Mouse (Mus musculus) lung, embryonic 15.5 days (tissue): ENCODE measurements around the gene Frmd8. TPM values are rescaled to one million over a fixed set of nuclear protein-coding genes. Genes with fewer than 3 reads are reported as not detected.

Source experiments
- ATAC-seq: fragments of 200-750 bp; cut with Nextera tagmentation; 2 replicates; pipeline ENCODE4 v1.8.0; 2017; ENCODE audit warnings: moderate number of reproducible peaks, borderline replicate concordance; ENCODE audit not compliant: low FRiP score, low TSS enrichment; ENCODE audit errors: extremely low read depth
- H3K27ac ChIP-seq: fragments of 300-500 bp; sonication (generic); 2 replicates; pipeline ENCODE4 v1.5.1; 2015; ENCODE audit warnings: moderate library complexity, mild to moderate bottlenecking, inconsistent platforms
- H3K27me3 ChIP-seq: fragments of 300-500 bp; sonication (generic); 2 replicates; pipeline ENCODE4 v1.6.1; 2015; ENCODE audit warnings: inconsistent platforms
- H3K36me3 ChIP-seq: fragments of 300-500 bp; sonication (generic); 2 replicates; pipeline ENCODE4 v1.6.1; 2015; ENCODE audit warnings: inconsistent platforms
- H3K4me1 ChIP-seq: fragments of 300-500 bp; sonication (generic); 2 replicates; pipeline ENCODE4 v1.6.1; 2015; ENCODE audit warnings: inconsistent platforms
- H3K4me2 ChIP-seq: fragments of 300-500 bp; sonication (generic); 2 replicates; pipeline ENCODE4 v1.6.1; 2015; ENCODE audit warnings: inconsistent platforms, mild to moderate bottlenecking, moderate library complexity
- H3K4me3 ChIP-seq: fragments of 300-500 bp; sonication (generic); 2 replicates; pipeline ENCODE4 v1.5.1; 2015; ENCODE audit warnings: mild to moderate bottlenecking, inconsistent platforms
- H3K9ac ChIP-seq: fragments of 300-500 bp; sonication (generic); 2 replicates; pipeline ENCODE4 v1.6.1; 2015; ENCODE audit warnings: inconsistent platforms
- H3K9me3 ChIP-seq: fragments of 300-500 bp; sonication (generic); 2 replicates; pipeline ENCODE4 v1.6.1; 2016; ENCODE audit warnings: inconsistent platforms
- WGBS: fragments of 180-500 bp; shearing (Covaris S2); methylation state at CpG from one replicate; pipeline ENCODE4 v1.1.7; 2015; 5-methylcytosine and 5-hydroxymethylcytosine counted together
- polyA plus RNA-seq: library from polyadenylated mRNA; unstranded; fragments of >200 nt; fragmentation: Nextera tagmentation; extraction: Ambion mirVana; gene quantifications from 2 replicates; pipeline ENCODE4 v1.2.1, GENCODE M21; 2015

The Frmd8 gene
- polyA plus RNA-seq, 1 experiment from 2014 or later = 53.0 TPM

- H3K36me3 ChIP-seq = peaks cover 8% of the 10 kb centered on the region
- no peaks in the 10 kb centered on the region for H3K27me3 ChIP-seq
- peak overlapping the region; percentile 70 for H3K4me2 ChIP-seq
- peak overlapping the region; percentile 40; the same call in 1 of the 2 replicates for H3K4me3 ChIP-seq
- peak overlapping the region; percentile 33 for H3K9ac ChIP-seq
- H3K9me3 ChIP-seq = no peaks in the 10 kb centered on the region
- no peak for ATAC-seq
- 45% methylated on average over 4 of the region's 4 CpGs for WGBS
- H3K27ac ChIP-seq = peak overlapping the region; percentile 99
- peaks cover 80% of the 10 kb centered on the region for H3K4me1 ChIP-seq
Observed at GRCm38 (mm10) chr19:5847306-5847796, 27.7 kb downstream of the Frmd8 start.

GRCm38 (mm10) chr19:5846557-5847305 lies 28.3 kb downstream of the Frmd8 start:
- Histone ChIP-seq H3K9me3 (no peaks in the 10 kb centered on the region), H3K36me3 (peaks cover 2% of the 10 kb centered on the region), H3K4me2 (peak overlapping the region; percentile 70), H3K4me1 (peaks cover 79% of the 10 kb centered on the region), H3K27me3 (no peaks in the 10 kb centered on the region), H3K4me3 (peak overlapping the region; percentile 40), H3K27ac (peak overlapping the region; percentile 99), H3K9ac (peak overlapping the region; percentile 33)
- peak; percentile 84 for ATAC-seq
- 3% methylated on average over 16 of the region's 16 CpGs for WGBS

- Histone ChIP-seq H3K4me2 (peak overlapping the region; percentile 70), H3K36me3 (no peaks in the 10 kb centered on the region), H3K9ac (peak overlapping the region; percentile 22; the same call in 1 of the 2 replicates), H3K4me1 (peaks cover 82% of the 10 kb centered on the region), H3K9me3 (no peaks in the 10 kb centered on the region), H3K27ac (peak overlapping the region; percentile 99), H3K4me3 (peak overlapping the region; percentile 40), H3K27me3 (no peaks in the 10 kb centered on the region)
- ATAC-seq = peak; percentile 12
- WGBS = under 1% methylated on average over 7 of the region's 7 CpGs
Observed at GRCm38 (mm10) chr19:5846154-5846553, 28.9 kb downstream of the Frmd8 start.

- WGBS = 4% methylated on average over 45 of the region's 45 CpGs
- Histone ChIP-seq H3K4me3 (peak overlapping the region; percentile 40), H3K9ac (peak overlapping the region; percentile 43), H3K27me3 (no peaks in the 10 kb centered on the region), H3K4me1 (peaks cover 87% of the 10 kb centered on the region), H3K36me3 (no peaks in the 10 kb centered on the region), H3K27ac (peak overlapping the region; percentile 99), H3K4me2 (peak overlapping the region; percentile 70), H3K9me3 (no peaks in the 10 kb centered on the region)
- peak; percentile 39 for ATAC-seq
Observed at GRCm38 (mm10) chr19:5845319-5846135, 29.5 kb downstream of the Frmd8 start.

- Histone ChIP-seq H3K27ac (peak overlapping the region; percentile 99), H3K4me3 (peak overlapping the region; percentile 40), H3K9ac (peak overlapping the region; percentile 43)
Observed at GRCm38 (mm10) chr19:5844831-5845318, 30.2 kb downstream of the Frmd8 start.

GRCm38 (mm10) chr19:5843781-5844691 lies 31.0 kb downstream of the Frmd8 start:
- H3K9ac ChIP-seq = peak overlapping the region; percentile 43
- peak overlapping the region; percentile 40 for H3K4me3 ChIP-seq
- no peaks in the 10 kb centered on the region for H3K36me3 ChIP-seq
- peaks cover 82% of the 10 kb centered on the region for H3K4me1 ChIP-seq
- H3K9me3 ChIP-seq = no peaks in the 10 kb centered on the region
- peak overlapping the region; percentile 70 for H3K4me2 ChIP-seq
- whole genome bisulfite sequencing = 75% methylated on average over 30 of the region's 30 CpGs
- no peak for ATAC-seq
- H3K27me3 ChIP-seq = no peaks in the 10 kb centered on the region
- peak overlapping the region; percentile 99 for H3K27ac ChIP-seq

More at GRCm38 (mm10) chr19:5844831-5845318, 30.2 kb downstream of the Frmd8 start:
- Histone ChIP-seq H3K4me1 (peaks cover 85% of the 10 kb centered on the region), H3K9me3 (no peaks in the 10 kb centered on the region), H3K4me2 (peak overlapping the region; percentile 70), H3K36me3 (no peaks in the 10 kb centered on the region), H3K27me3 (no peaks in the 10 kb centered on the region)
- no peak for ATAC-seq
- WGBS = 60% methylated on average over 12 of the region's 12 CpGs

GRCm38 (mm10) chr19:5842785-5843730 lies 32.0 kb downstream of the Frmd8 start:
- no peaks in the 10 kb centered on the region for H3K9me3 ChIP-seq
- 70% methylated on average over 9 of the region's 9 CpGs for WGBS
- H3K4me2 ChIP-seq = peak overlapping the region; percentile 70
- H3K9ac ChIP-seq = no peak overlapping the region
- no peaks in the 10 kb centered on the region for H3K36me3 ChIP-seq
- ATAC-seq = no peak
- peak overlapping the region; percentile 38; the same call in 1 of the 2 replicates for H3K27ac ChIP-seq
- H3K4me1 ChIP-seq = peaks cover 73% of the 10 kb centered on the region
- no peaks in the 10 kb centered on the region for H3K27me3 ChIP-seq
- peak overlapping the region; percentile 40 for H3K4me3 ChIP-seq

GRCm38 (mm10) chr19:5841999-5842784 lies 32.9 kb downstream of the Frmd8 start:
- Histone ChIP-seq H3K4me3 (0 out of 2 replicates have a peak overlapping the region, but pooled peaks have one; percentile 40), H3K27me3 (no peaks in the 10 kb centered on the region), H3K27ac (peak overlapping the region; percentile 38), H3K9me3 (no peaks in the 10 kb centered on the region), H3K4me1 (peaks cover 64% of the 10 kb centered on the region), H3K36me3 (no peaks in the 10 kb centered on the region), H3K9ac (no peak overlapping the region), H3K4me2 (peak overlapping the region; percentile 70)
- 66% methylated on average over 5 of the region's 5 CpGs for WGBS
- no peak for ATAC-seq

- H3K9ac ChIP-seq = no peak overlapping the region
Observed at GRCm38 (mm10) chr19:5841389-5841946, 33.6 kb downstream of the Frmd8 start.

More at GRCm38 (mm10) chr19:5841389-5841946, 33.6 kb downstream of the Frmd8 start:
- Histone ChIP-seq H3K4me2 (peak overlapping the region; percentile 70; the same call in 1 of the 2 replicates), H3K4me1 (peaks cover 59% of the 10 kb centered on the region), H3K36me3 (no peaks in the 10 kb centered on the region), H3K27ac (0 out of 2 replicates have a peak overlapping the region, but pooled peaks have one; percentile 4), H3K9me3 (no peaks in the 10 kb centered on the region), H3K4me3 (no peak overlapping the region), H3K27me3 (no peaks in the 10 kb centered on the region)
- 68% methylated on average over 4 of the region's 4 CpGs for WGBS
- ATAC-seq = no peak
